Mouse (Mus musculus): ENCODE data around the gene Cdk6. TPM values are rescaled to one million over a fixed set of nuclear protein-coding genes. Genes with fewer than 3 reads are reported as not detected.

Cdk6 gene
- polyA plus RNA-seq, 1 experiment from 2014 or later, result 6.3 TPM

- no peak for ATAC-seq
- no peaks in the 10 kb centered on the region for H3K27me3 ChIP-seq (ENCODE audit: control insufficient read depth, insufficient read depth, low read depth, low read length)
- H3K4me1 ChIP-seq (ENCODE audit: control insufficient read depth, insufficient read depth, low read length), result no peaks in the 10 kb centered on the region
- H3K27ac ChIP-seq (ENCODE audit: low read length), result no peak overlapping the region
- no peak overlapping the region for H3K4me3 ChIP-seq (ENCODE audit: low read depth, low read length)
- WGBS, result 94% methylated on average over 7 of the region's 7 CpGs
- no peaks in the 10 kb centered on the region for H3K36me3 ChIP-seq (ENCODE audit: control insufficient read depth, insufficient read depth, low read length)
- no peak overlapping the region for H3K9ac ChIP-seq (ENCODE audit: low read depth, low read length)
- no peak overlapping the region for H3K4me2 ChIP-seq (ENCODE audit: low read length)
- no peaks in the 10 kb centered on the region for H3K9me3 ChIP-seq (replicated peaks; ENCODE audit: control insufficient read depth, low read length, poor library complexity, severe bottlenecking)
Observed at GRCm38 (mm10) chr5:3479016-3479795, 137.9 kb downstream of the Cdk6 start.

- Histone ChIP-seq H3K36me3 (ENCODE audit: control insufficient read depth, insufficient read depth, low read length) (no peaks in the 10 kb centered on the region), H3K4me2 (ENCODE audit: low read length) (no peak overlapping the region), H3K4me3 (ENCODE audit: low read depth, low read length) (no peak overlapping the region), H3K27me3 (ENCODE audit: control insufficient read depth, insufficient read depth, low read depth, low read length) (no peaks in the 10 kb centered on the region), H3K27ac (ENCODE audit: low read length) (no peak overlapping the region), H3K4me1 (ENCODE audit: control insufficient read depth, insufficient read depth, low read length) (no peaks in the 10 kb centered on the region), H3K9ac (ENCODE audit: low read depth, low read length) (no peak overlapping the region), H3K9me3 (replicated peaks; ENCODE audit: control insufficient read depth, low read length, poor library complexity, severe bottlenecking) (no peaks in the 10 kb centered on the region)
- WGBS, result 92% methylated on average over 9 of the region's 9 CpGs
- ATAC-seq, result no peak
Observed at GRCm38 (mm10) chr5:3480637-3481395, 139.5 kb downstream of the Cdk6 start.

- H3K27me3 ChIP-seq (ENCODE audit: control insufficient read depth, insufficient read depth, low read depth, low read length), result no peaks in the 10 kb centered on the region
- 92% methylated on average over 7 of the region's 7 CpGs for WGBS
- no peak overlapping the region for H3K27ac ChIP-seq (ENCODE audit: low read length)
- no peaks in the 10 kb centered on the region for H3K36me3 ChIP-seq (ENCODE audit: control insufficient read depth, insufficient read depth, low read length)
- no peaks in the 10 kb centered on the region for H3K9me3 ChIP-seq (replicated peaks; ENCODE audit: control insufficient read depth, low read length, poor library complexity, severe bottlenecking)
- no peak overlapping the region for H3K4me3 ChIP-seq (ENCODE audit: low read depth, low read length)
- no peak for ATAC-seq
- no peaks in the 10 kb centered on the region for H3K4me1 ChIP-seq (ENCODE audit: control insufficient read depth, insufficient read depth, low read length)
- H3K4me2 ChIP-seq (ENCODE audit: low read length), result no peak overlapping the region
- no peak overlapping the region for H3K9ac ChIP-seq (ENCODE audit: low read depth, low read length)
Observed at GRCm38 (mm10) chr5:3482474-3482873, 141.2 kb downstream of the Cdk6 start.

- no peak for ATAC-seq
- Histone ChIP-seq H3K27ac (ENCODE audit: low read length) (no peak overlapping the region), H3K4me1 (ENCODE audit: control insufficient read depth, insufficient read depth, low read length) (no peaks in the 10 kb centered on the region), H3K27me3 (ENCODE audit: control insufficient read depth, insufficient read depth, low read depth, low read length) (no peaks in the 10 kb centered on the region), H3K4me3 (ENCODE audit: low read depth, low read length) (no peak overlapping the region), H3K4me2 (ENCODE audit: low read length) (no peak overlapping the region), H3K9ac (ENCODE audit: low read depth, low read length) (no peak overlapping the region), H3K9me3 (replicated peaks; ENCODE audit: control insufficient read depth, low read length, poor library complexity, severe bottlenecking) (no peaks in the 10 kb centered on the region), H3K36me3 (ENCODE audit: control insufficient read depth, insufficient read depth, low read length) (no peaks in the 10 kb centered on the region)
- WGBS, result 98% methylated on average over 5 of the region's 5 CpGs
Observed at GRCm38 (mm10) chr5:3483054-3483722, 141.9 kb downstream of the Cdk6 start.

GRCm38 (mm10) chr5:3486579-3487282 lies 145.4 kb downstream of the Cdk6 start:
- H3K4me3 ChIP-seq (ENCODE audit: low read depth, low read length), result no peak overlapping the region
- no peaks in the 10 kb centered on the region for H3K36me3 ChIP-seq (ENCODE audit: control insufficient read depth, insufficient read depth, low read length)
- ATAC-seq, result no peak
- H3K4me2 ChIP-seq (ENCODE audit: low read length), result no peak overlapping the region
- WGBS, result 85% methylated on average over 7 of the region's 7 CpGs
- H3K4me1 ChIP-seq (ENCODE audit: control insufficient read depth, insufficient read depth, low read length), result no peaks in the 10 kb centered on the region
- H3K9ac ChIP-seq (ENCODE audit: low read depth, low read length), result no peak overlapping the region
- H3K27me3 ChIP-seq (ENCODE audit: control insufficient read depth, insufficient read depth, low read depth, low read length), result no peaks in the 10 kb centered on the region
- H3K27ac ChIP-seq (ENCODE audit: low read length), result no peak overlapping the region
- H3K9me3 ChIP-seq (replicated peaks; ENCODE audit: control insufficient read depth, low read length, poor library complexity, severe bottlenecking), result no peaks in the 10 kb centered on the region

GRCm38 (mm10) chr5:3488146-3488774 lies 147.0 kb downstream of the Cdk6 start:
- no peaks in the 10 kb centered on the region for H3K27me3 ChIP-seq (ENCODE audit: control insufficient read depth, insufficient read depth, low read depth, low read length)
- H3K9me3 ChIP-seq (replicated peaks; ENCODE audit: control insufficient read depth, low read length, poor library complexity, severe bottlenecking), result no peaks in the 10 kb centered on the region
- no peak overlapping the region for H3K9ac ChIP-seq (ENCODE audit: low read depth, low read length)
- no peak overlapping the region for H3K27ac ChIP-seq (ENCODE audit: low read length)
- no peaks in the 10 kb centered on the region for H3K36me3 ChIP-seq (ENCODE audit: control insufficient read depth, insufficient read depth, low read length)
- 88% methylated on average over 16 of the region's 16 CpGs for WGBS
- no peak overlapping the region for H3K4me2 ChIP-seq (ENCODE audit: low read length)
- no peaks in the 10 kb centered on the region for H3K4me1 ChIP-seq (ENCODE audit: control insufficient read depth, insufficient read depth, low read length)
- H3K4me3 ChIP-seq (ENCODE audit: low read depth, low read length), result no peak overlapping the region
- no peak for ATAC-seq

- H3K27ac ChIP-seq (ENCODE audit: low read length), result no peak overlapping the region
- H3K4me1 ChIP-seq (ENCODE audit: control insufficient read depth, insufficient read depth, low read length), result no peaks in the 10 kb centered on the region
- 97% methylated on average over 3 of the region's 3 CpGs for WGBS
- no peaks in the 10 kb centered on the region for H3K36me3 ChIP-seq (ENCODE audit: control insufficient read depth, insufficient read depth, low read length)
- H3K4me3 ChIP-seq (ENCODE audit: low read depth, low read length), result no peak overlapping the region
- no peak overlapping the region for H3K9ac ChIP-seq (ENCODE audit: low read depth, low read length)
- H3K27me3 ChIP-seq (ENCODE audit: control insufficient read depth, insufficient read depth, low read depth, low read length), result no peaks in the 10 kb centered on the region
- H3K9me3 ChIP-seq (replicated peaks; ENCODE audit: control insufficient read depth, low read length, poor library complexity, severe bottlenecking), result no peaks in the 10 kb centered on the region
- no peak overlapping the region for H3K4me2 ChIP-seq (ENCODE audit: low read length)
- no peak for ATAC-seq
Observed at GRCm38 (mm10) chr5:3490358-3490757, 149.1 kb downstream of the Cdk6 start.

- ATAC-seq, result no peak
- Histone ChIP-seq H3K9ac (ENCODE audit: low read depth, low read length) (no peak overlapping the region), H3K9me3 (replicated peaks; ENCODE audit: control insufficient read depth, low read length, poor library complexity, severe bottlenecking) (no peaks in the 10 kb centered on the region), H3K4me3 (ENCODE audit: low read depth, low read length) (no peak overlapping the region), H3K36me3 (ENCODE audit: control insufficient read depth, insufficient read depth, low read length) (no peaks in the 10 kb centered on the region), H3K4me2 (ENCODE audit: low read length) (no peak overlapping the region), H3K27me3 (ENCODE audit: control insufficient read depth, insufficient read depth, low read depth, low read length) (no peaks in the 10 kb centered on the region), H3K4me1 (ENCODE audit: control insufficient read depth, insufficient read depth, low read length) (no peaks in the 10 kb centered on the region), H3K27ac (ENCODE audit: low read length) (no peak overlapping the region)
- 85% methylated on average over 9 of the region's 9 CpGs for WGBS
Observed at GRCm38 (mm10) chr5:3491084-3491483, 149.8 kb downstream of the Cdk6 start.
